Mouse (Mus musculus) adrenal gland, adult (tissue): Measurements from ENCODE around the gene Olfr1417.
A peak's percentile ranks its signal among the peaks of the same experiment; 100 is the strongest.

Source experiments
- DNase-seq, 2 experiments: peaks; one replicate each; pipeline ENCODE4 v3.0.0; 2022 to 2023; ENCODE audit warnings: low spot score in 1 of 2; ENCODE audit not compliant: inconsistent age in 2 of 2

Olfr1417 gene

GRCm38 (mm10) chr19:11811688-11812365 is 27.2 kb downstream of the Olfr1417 start:
- DNase-seq, result peak; percentile 25 to 48

- DNase-seq, result peak; percentile 31 to 72
Observed at GRCm38 (mm10) chr19:11810856-11811255, 28.2 kb downstream of the Olfr1417 start.

GRCm38 (mm10) chr19:11810003-11810758 is 28.8 kb downstream of the Olfr1417 start:
- DNase-seq, result no peak

- no peak for DNase-seq
Observed at GRCm38 (mm10) chr19:11808452-11808851, 30.6 kb downstream of the Olfr1417 start.

GRCm38 (mm10) chr19:11807822-11808221 is 31.2 kb downstream of the Olfr1417 start:
- DNase-seq, result no peak

GRCm38 (mm10) chr19:11807251-11807650 is 31.8 kb downstream of the Olfr1417 start:
- no peak for DNase-seq

- no peak for DNase-seq
Observed at GRCm38 (mm10) chr19:11804423-11804822, 34.6 kb downstream of the Olfr1417 start.

- no peak for DNase-seq
Observed at GRCm38 (mm10) chr19:11800531-11801315, 38.3 kb downstream of the Olfr1417 start.

- DNase-seq, result no peak
Observed at GRCm38 (mm10) chr19:11794447-11794846, 44.6 kb downstream of the Olfr1417 start.

- no peak for DNase-seq
Observed at GRCm38 (mm10) chr19:11793741-11794359, 45.2 kb downstream of the Olfr1417 start.

GRCm38 (mm10) chr19:11791825-11792224 is 47.2 kb downstream of the Olfr1417 start:
- no peak for DNase-seq

- DNase-seq, result no peak
Observed at GRCm38 (mm10) chr19:11788876-11789275, 50.1 kb downstream of the Olfr1417 start.

GRCm38 (mm10) chr19:11787826-11788225 is 51.2 kb downstream of the Olfr1417 start:
- DNase-seq, result no peak

- DNase-seq, result no peak
Observed at GRCm38 (mm10) chr19:11785409-11786154, 53.4 kb downstream of the Olfr1417 start.

- DNase-seq, result peak; percentile 58 to 86
Observed at GRCm38 (mm10) chr19:11777191-11777865, 61.7 kb downstream of the Olfr1417 start.
